Mouse (Mus musculus) liver, postnatal 0 days (tissue): ENCODE data around the gene Rin3.

Experiments
- CTCF ChIP-seq: sonication (generic); IDR thresholded peaks from 2 replicates; pipeline ENCODE4 v1.5.1; 2016; ENCODE audit warnings: antibody characterized with exemption, low read depth
- EP300 ChIP-seq: IDR thresholded peaks from 2 replicates; pipeline ENCODE4 v1.6.1; 2016; ENCODE audit warnings: antibody characterized with exemption, low read depth, mild to moderate bottlenecking

DNA sequence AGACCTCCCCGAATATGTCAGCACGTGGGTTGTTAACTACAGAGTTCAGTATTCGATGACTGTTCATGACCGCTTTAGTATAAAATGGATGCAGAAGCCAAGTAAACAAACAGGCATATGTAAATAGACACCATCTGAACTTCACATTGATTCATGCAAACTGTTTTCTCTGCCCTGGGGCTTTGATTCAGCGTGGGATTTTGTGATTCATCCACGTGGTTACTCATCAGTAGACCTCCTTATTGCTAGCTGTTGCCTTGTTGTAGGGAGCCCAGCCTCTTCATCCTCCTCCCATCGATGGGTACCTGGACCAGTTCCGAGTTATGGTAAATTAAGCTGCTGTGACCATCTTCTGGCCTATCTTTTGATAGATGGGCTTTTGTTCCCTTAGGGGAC lies 26.9 kb downstream of the Rin3 start:
- TF ChIP-seq CTCF: no peak
- TF ChIP-seq EP300: no peak
